Mouse (Mus musculus): ENCODE measurements around the gene Fam92b.

Gene Fam92b

GRCm38 (mm10) chr8:120116600-120116999 is 60.7 kb downstream of the Fam92b start:
- no peak for DNase-seq (ENCODE audit: low read depth in 1 of 2, low spot score in 2 of 2)

Data from monocyte, adult 2 months (primary cell).